Mouse (Mus musculus) ES-Bruce4 (cell line): ENCODE results near the gene Nosip. TPM values are rescaled to one million over a fixed set of nuclear protein-coding genes. Genes with fewer than 3 reads are reported as not detected.
A peak's percentile ranks its signal among the peaks of the same experiment; 100 is the strongest.

Experiments used
- H3K27ac ChIP-seq: 2 replicates; pipeline ENCODE4 v1.5.1; 2012; ENCODE audit warnings: low read length, inconsistent platforms; ENCODE audit not compliant: insufficient read depth
- H3K27me3 ChIP-seq: 2 replicates; pipeline ENCODE4 v1.6.1; 2012; ENCODE audit warnings: mild to moderate bottlenecking, low read length, inconsistent platforms; ENCODE audit not compliant: control insufficient read depth, poor library complexity, insufficient read depth, severe bottlenecking
- H3K36me3 ChIP-seq: 2 replicates; pipeline ENCODE4 v1.6.1; 2012; ENCODE audit warnings: inconsistent platforms, mild to moderate bottlenecking, low read length, moderate library complexity; ENCODE audit not compliant: control insufficient read depth, poor library complexity, insufficient read depth, severe bottlenecking
- H3K4me1 ChIP-seq: one replicate; pipeline ENCODE4 v1.8.1; 2011; ENCODE audit warnings: low read length; ENCODE audit not compliant: control insufficient read depth, insufficient read depth
- H3K4me3 ChIP-seq: 2 replicates; pipeline ENCODE4 v1.5.1; 2011; ENCODE audit warnings: low read depth, mild to moderate bottlenecking, low read length
- H3K9ac ChIP-seq: 2 replicates; pipeline ENCODE4 v1.6.1; 2012; ENCODE audit warnings: low read depth, mild to moderate bottlenecking, inconsistent platforms; ENCODE audit not compliant: poor library complexity, severe bottlenecking
- H3K9me3 ChIP-seq: replicated peaks from 2 replicates; pipeline ENCODE4 v1.6.1; 2012; ENCODE audit warnings: mild to moderate bottlenecking, low read length, inconsistent platforms; ENCODE audit not compliant: control insufficient read depth, poor library complexity, insufficient read depth, severe bottlenecking
- CTCF ChIP-seq: IDR thresholded peaks from one replicate; pipeline ENCODE4 v1.8.1; 2011; ENCODE audit warnings: low read depth, low read length
- EP300 ChIP-seq: IDR thresholded peaks from 2 replicates; pipeline ENCODE4 v1.6.1; 2011; ENCODE audit warnings: low read depth, low read length; ENCODE audit not compliant: insufficient read depth
- POLR2A ChIP-seq: IDR thresholded peaks from one replicate; pipeline ENCODE4 v1.8.1; 2011; ENCODE audit warnings: low read length; ENCODE audit not compliant: insufficient read depth
- polyA plus RNA-seq: library from polyadenylated mRNA; stranded (reverse); fragments of >200 nt; gene quantifications from 2 replicates; pipeline ENCODE4 v1.2.4, GENCODE M21; 2011; ENCODE audit warnings: low read depth; ENCODE audit not compliant: missing spikeins, insufficient read depth, insufficient read length

Gene Nosip
- polyA plus RNA-seq, 1 experiment: 62.4 TPM

DNA sequence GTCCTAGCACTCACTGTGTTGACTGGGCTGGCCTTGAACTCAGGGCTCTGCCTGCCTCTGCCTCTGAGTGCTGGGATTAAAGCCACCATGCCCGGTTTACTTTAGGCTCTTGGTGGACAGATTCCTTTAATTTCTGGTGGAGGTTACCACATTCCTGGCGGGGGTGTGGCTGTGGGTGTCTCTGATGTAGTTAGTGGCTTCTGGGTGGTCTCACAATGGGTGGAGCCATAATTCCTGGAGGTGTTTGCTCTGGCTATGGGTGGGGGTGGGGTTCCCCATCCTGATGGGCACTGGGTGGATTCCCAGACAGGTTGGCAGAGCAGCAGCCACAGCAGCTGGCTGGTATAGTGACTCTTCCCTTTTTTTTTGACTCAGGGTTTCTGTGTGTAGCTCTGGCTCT, 49.7 kb downstream of the Nosip start:
- Histone ChIP-seq H3K9ac (no peak overlapping the region), H3K36me3 (no peaks in the 10 kb centered on the region), H3K27me3 (no peaks in the 10 kb centered on the region), H3K9me3 (no peaks in the 10 kb centered on the region), H3K4me1 (peaks cover 1% of the 10 kb centered on the region), H3K4me3 (no peak overlapping the region), H3K27ac (peak overlapping the region; percentile 51)
- TF ChIP-seq POLR2A: no peak
- TF ChIP-seq EP300: peak; percentile 63; the same call in 1 of the 2 replicates
- TF ChIP-seq CTCF: no peak

DNA sequence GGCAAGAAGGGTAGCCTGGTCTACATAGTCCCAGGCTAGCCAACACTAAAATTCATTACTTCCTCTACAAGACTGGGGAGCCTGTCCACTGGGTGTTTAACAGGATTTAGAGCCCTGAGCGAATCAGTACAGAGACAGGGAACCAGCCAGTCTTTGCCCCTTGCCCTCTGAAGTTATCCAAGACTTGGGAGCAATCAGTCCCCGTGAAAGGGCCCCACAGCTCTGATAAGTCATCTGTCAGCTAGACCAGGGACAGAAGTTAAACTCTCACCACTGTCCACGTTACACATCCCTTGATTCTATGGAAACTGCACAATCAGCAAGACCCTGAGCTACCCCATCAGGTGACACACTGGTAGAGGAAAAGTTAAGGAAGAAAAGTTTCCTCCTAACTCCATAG, 50.3 kb downstream of the Nosip start:
- Histone ChIP-seq H3K4me3 (no peak overlapping the region), H3K27ac (peak overlapping the region; percentile 51), H3K27me3 (no peaks in the 10 kb centered on the region), H3K9ac (no peak overlapping the region), H3K36me3 (no peaks in the 10 kb centered on the region), H3K4me1 (peaks cover 1% of the 10 kb centered on the region), H3K9me3 (no peaks in the 10 kb centered on the region)
- TF ChIP-seq CTCF: no peak
- TF ChIP-seq EP300: no peak
- no peak for TF ChIP-seq POLR2A

DNA sequence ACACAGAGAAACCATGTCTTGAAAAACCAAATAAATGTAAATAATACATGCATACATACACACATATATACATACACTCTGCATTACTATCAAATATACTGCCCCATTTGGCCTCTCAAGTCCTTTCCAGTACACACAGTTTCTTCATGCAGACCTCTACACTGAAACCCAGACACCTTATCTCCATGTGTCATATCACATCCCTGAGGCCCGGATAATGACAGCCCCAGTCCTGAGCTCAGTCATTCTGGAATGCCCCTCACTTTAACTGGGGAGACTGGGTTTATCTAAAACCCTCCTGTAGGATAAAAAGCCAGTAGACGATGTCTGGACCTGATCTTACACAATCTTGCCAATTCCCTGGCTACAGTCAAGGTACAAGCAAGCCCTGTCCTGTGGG, 51.2 kb downstream of the Nosip start:
- Histone ChIP-seq H3K27ac (0 out of 2 replicates have a peak overlapping the region, but pooled peaks have one; percentile 29), H3K27me3 (no peaks in the 10 kb centered on the region), H3K9ac (0 out of 2 replicates have a peak overlapping the region, but pooled peaks have one; percentile 47), H3K4me1 (peaks cover 1% of the 10 kb centered on the region), H3K9me3 (no peaks in the 10 kb centered on the region), H3K36me3 (no peaks in the 10 kb centered on the region), H3K4me3 (no peak overlapping the region)
- TF ChIP-seq CTCF: no peak
- no peak for TF ChIP-seq EP300
- TF ChIP-seq POLR2A: no peak

DNA sequence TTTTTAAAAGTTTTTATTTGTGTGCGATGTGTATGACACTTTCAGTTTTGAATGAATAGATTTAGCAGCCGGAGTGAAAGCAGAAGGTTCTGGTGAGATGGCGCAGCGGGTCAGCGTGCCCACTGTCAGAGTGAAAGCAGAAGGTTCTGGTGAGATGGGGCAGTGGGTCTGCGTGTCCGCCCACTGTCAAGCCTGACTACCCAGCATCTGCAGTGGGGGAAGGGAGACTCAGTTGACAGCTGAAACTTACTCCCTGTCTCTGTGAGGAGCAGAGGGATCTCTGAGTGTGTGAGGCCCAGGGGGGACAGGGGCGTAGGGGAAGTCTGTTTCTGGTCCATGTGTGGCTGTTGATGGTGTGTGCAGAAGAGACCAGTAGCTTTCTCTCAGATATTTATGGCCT, 55.3 kb downstream of the Nosip start:
- H3K36me3 ChIP-seq: peaks cover 28% of the 10 kb centered on the region
- no peaks in the 10 kb centered on the region for H3K9me3 ChIP-seq
- TF ChIP-seq POLR2A (no peak), CTCF (no peak), EP300 (no peak)
- peaks cover 3% of the 10 kb centered on the region for H3K4me1 ChIP-seq
- no peak overlapping the region for H3K9ac ChIP-seq
- no peak overlapping the region for H3K4me3 ChIP-seq
- no peak overlapping the region for H3K27ac ChIP-seq
- H3K27me3 ChIP-seq: no peaks in the 10 kb centered on the region

DNA sequence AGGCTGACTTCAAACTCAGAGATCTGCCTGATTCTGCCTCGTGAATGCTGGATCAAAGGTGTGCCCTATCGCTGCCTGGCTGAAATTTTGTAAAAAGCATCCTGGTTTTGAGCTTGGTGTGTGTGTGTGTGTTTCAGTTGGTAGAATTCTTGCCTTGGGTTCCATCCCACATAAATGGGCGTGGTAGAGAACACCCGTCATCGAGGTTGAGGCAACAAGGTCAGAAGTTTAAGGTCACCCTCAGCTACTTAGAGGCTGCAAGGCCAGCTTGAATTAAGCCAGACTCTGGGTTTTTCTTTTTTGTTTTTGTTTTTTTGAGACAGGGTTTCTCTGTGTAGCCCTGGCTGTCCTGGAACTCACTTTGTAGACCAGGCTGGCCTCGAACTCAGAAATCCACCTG, 56.1 kb downstream of the Nosip start:
- Histone ChIP-seq H3K36me3 (peaks cover 36% of the 10 kb centered on the region), H3K9ac (no peak overlapping the region), H3K27ac (no peak overlapping the region), H3K4me1 (peaks cover 3% of the 10 kb centered on the region), H3K4me3 (no peak overlapping the region), H3K27me3 (no peaks in the 10 kb centered on the region), H3K9me3 (no peaks in the 10 kb centered on the region)
- TF ChIP-seq EP300: no peak
- no peak for TF ChIP-seq CTCF
- no peak for TF ChIP-seq POLR2A

DNA sequence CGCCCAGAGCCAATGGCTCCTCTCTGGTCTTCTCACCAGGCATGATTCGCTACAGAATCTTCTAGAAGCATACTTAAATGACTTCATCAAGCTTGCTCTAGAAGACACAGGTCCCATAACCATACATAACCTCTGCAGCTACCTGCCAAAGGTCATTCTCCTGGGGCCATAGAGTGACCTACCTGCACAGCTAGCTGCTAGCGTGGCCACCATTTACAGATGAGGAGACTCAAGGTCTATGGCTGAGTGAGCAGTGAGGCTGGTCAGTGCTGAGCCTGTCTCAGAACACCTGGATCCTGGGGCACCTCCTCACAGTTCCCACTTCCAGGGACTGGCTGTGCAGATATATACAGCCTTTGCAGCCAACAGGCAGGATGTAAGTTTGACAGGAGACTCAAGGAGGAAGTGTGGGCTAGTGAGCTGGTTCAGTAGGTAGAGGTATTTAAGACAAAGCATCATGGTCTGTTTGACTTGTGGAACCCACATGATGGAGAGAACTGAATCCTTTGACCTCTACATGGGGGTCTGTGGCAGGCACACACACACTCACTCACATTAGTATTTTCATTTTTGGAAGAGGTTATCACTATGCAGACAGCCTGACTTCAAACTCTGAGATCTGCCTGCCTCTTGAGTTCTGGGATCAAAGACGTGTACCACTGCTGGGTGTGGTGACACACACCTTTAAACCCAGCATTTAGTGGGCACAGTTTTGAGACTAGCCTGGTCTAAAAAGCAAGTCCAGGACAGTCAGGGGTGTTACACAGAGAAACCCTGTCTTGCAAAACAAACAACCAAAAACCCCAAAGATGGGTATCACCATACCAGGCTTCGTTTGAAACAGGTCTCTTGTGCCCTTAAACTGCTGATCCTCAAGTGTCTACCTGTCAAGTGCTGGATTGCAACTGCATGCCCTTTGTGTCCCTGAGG, 57.8 kb downstream of the Nosip start:
- Histone ChIP-seq H3K4me1 (peaks cover 2% of the 10 kb centered on the region), H3K9me3 (no peaks in the 10 kb centered on the region), H3K9ac (no peak overlapping the region), H3K27ac (peak overlapping the region; percentile 53), H3K27me3 (no peaks in the 10 kb centered on the region), H3K4me3 (no peak overlapping the region), H3K36me3 (peaks cover 38% of the 10 kb centered on the region)
- no peak for TF ChIP-seq POLR2A
- TF ChIP-seq CTCF: no peak
- no peak for TF ChIP-seq EP300
